Mouse (Mus musculus): ENCODE data around the gene Stac2.

Stac2 gene

GRCm38 (mm10) chr11:97998074-97998793 lies 55.0 kb downstream of the Stac2 start:
- DNase-seq (ENCODE audit: low read depth), result no peak

GRCm38 (mm10) chr11:97997387-97997960 lies 55.8 kb downstream of the Stac2 start:
- DNase-seq (ENCODE audit: low read depth), result peak; percentile 70

- DNase-seq (ENCODE audit: low read depth), result no peak
Measured at GRCm38 (mm10) chr11:97996691-97997090, 56.6 kb downstream of the Stac2 start.

GRCm38 (mm10) chr11:97995564-97996288 lies 57.5 kb downstream of the Stac2 start, which contains the start of gene Arl5c:
TSS of gene Arl5c (minus strand) at chr11:97996181.
- DNase-seq (ENCODE audit: low read depth), result no peak

GRCm38 (mm10) chr11:97994539-97995100 lies 58.6 kb downstream of the Stac2 start:
- no peak for DNase-seq (ENCODE audit: low read depth)

- DNase-seq (ENCODE audit: low read depth), result peak; percentile 68
Measured at GRCm38 (mm10) chr11:97988530-97989096, 64.6 kb downstream of the Stac2 start.

GRCm38 (mm10) chr11:97987551-97988526 lies 65.4 kb downstream of the Stac2 start:
- peak; percentile 92 for DNase-seq (ENCODE audit: low read depth)

GRCm38 (mm10) chr11:97986738-97987465 lies 66.4 kb downstream of the Stac2 start:
- DNase-seq (ENCODE audit: low read depth), result no peak

All from fibroblast of lung, adult 2 months (primary cell).